Mouse (Mus musculus): ENCODE results near the gene Nol9.

DNA sequence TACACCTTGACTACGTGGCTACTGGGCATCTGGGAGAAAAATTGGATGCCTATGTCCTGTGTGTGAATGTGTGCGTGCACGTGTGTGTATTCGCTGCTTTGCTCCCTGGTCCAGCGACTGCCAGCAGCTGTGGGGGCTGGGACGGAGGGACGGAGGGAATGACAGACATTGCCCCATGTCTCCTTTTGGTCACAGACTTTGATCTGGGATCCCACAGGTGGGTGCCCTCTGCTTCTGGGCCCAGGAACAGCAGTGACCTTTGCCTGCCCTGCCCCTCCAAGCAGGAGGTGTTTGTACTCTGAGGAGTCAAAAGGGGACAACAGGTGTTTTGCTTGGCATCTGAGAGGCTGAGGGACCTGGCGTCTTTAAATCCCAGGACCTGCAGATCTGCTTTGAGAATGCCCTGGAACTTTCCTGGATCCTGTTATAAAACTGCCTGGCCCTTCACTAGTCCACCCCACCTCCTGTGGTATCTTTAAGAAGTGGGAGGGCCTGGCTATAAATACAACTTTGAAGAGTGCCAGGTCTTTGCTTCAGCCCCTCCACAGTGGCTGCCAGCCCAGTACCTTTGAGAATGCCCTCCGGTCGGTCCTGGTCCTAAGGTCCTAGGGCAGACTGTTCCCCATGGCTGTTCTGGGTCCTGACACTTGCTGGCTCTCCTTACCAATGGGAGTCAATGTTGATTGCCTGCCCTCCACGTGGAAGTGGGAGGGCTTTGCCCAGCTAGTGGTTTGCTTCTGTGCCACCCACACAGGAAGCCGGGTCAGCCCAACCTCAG, 25.9 kb upstream of the Nol9 start:
- no peak for TF ChIP-seq EP300 (IDR thresholded peaks at IDR 0.05; ENCODE audit: insufficient read depth, low read depth, low read length)
- no peak for TF ChIP-seq POLR2A (IDR thresholded peaks at IDR 0.05; ENCODE audit: insufficient read depth, low read length)
- no peak for TF ChIP-seq CTCF (IDR thresholded peaks at IDR 0.05; ENCODE audit: low read depth, low read length)

All from ES-Bruce4 (cell line).